Mouse (Mus musculus): ENCODE data around the gene Exoc3. TPM values are rescaled to one million over a fixed set of nuclear protein-coding genes. Genes with fewer than 3 reads are reported as not detected.
A peak's percentile ranks its signal among the peaks of the same experiment; 100 is the strongest.

Gene Exoc3
- polyA plus RNA-seq, 1 experiment from 2014 or later: 44.2 TPM

GRCm38 (mm10) chr13:74169446-74170164 lies 38.9 kb downstream of the Exoc3 start:
- peaks cover 22% of the 10 kb centered on the region for H3K36me3 ChIP-seq (ENCODE audit: insufficient read depth, low read length)
- H3K27ac ChIP-seq (ENCODE audit: low read length): no peak overlapping the region
- H3K4me3 ChIP-seq (ENCODE audit: low read depth, low read length): no peak overlapping the region

GRCm38 (mm10) chr13:74167492-74167891 lies 41.0 kb downstream of the Exoc3 start:
- 78% methylated on average over 2 of the region's 2 CpGs for WGBS
- no peaks in the 10 kb centered on the region for H3K27me3 ChIP-seq (replicated peaks; ENCODE audit: insufficient read depth, low read length)
- no peak for TF ChIP-seq EP300 (IDR thresholded peaks at IDR 0.05)
- ATAC-seq (peak; percentile 34), DNase-seq (ENCODE audit: low spot score) (no peak)
- H3K36me3 ChIP-seq (ENCODE audit: insufficient read depth, low read length): peaks cover 12% of the 10 kb centered on the region
- no peak overlapping the region for H3K4me2 ChIP-seq (replicated peaks; ENCODE audit: low read depth, low read length)
- H3K4me3 ChIP-seq (ENCODE audit: low read depth, low read length): no peak overlapping the region
- no peaks in the 10 kb centered on the region for H3K9me3 ChIP-seq (ENCODE audit: low read length)
- H3K9ac ChIP-seq (replicated peaks; ENCODE audit: low read depth): no peak overlapping the region
- H3K4me1 ChIP-seq (ENCODE audit: insufficient read depth, low read depth, low read length): no peaks in the 10 kb centered on the region
- no peak overlapping the region for H3K27ac ChIP-seq (ENCODE audit: low read length)

More at GRCm38 (mm10) chr13:74169446-74170164, 38.9 kb downstream of the Exoc3 start:
- 83% methylated on average over 10 of the region's 10 CpGs for WGBS
- H3K27me3 ChIP-seq (replicated peaks; ENCODE audit: insufficient read depth, low read length): no peaks in the 10 kb centered on the region
- H3K9ac ChIP-seq (replicated peaks; ENCODE audit: low read depth): no peak overlapping the region
- no peak for ATAC-seq
- no peak overlapping the region for H3K4me2 ChIP-seq (replicated peaks; ENCODE audit: low read depth, low read length)
- no peak for DNase-seq (ENCODE audit: low spot score)
- H3K4me1 ChIP-seq (ENCODE audit: insufficient read depth, low read depth, low read length): no peaks in the 10 kb centered on the region
- no peaks in the 10 kb centered on the region for H3K9me3 ChIP-seq (ENCODE audit: low read length)
- TF ChIP-seq EP300 (IDR thresholded peaks at IDR 0.05): no peak
- TF ChIP-seq CTCF (IDR thresholded peaks at IDR 0.05): no peak

GRCm38 (mm10) chr13:74167057-74167413 lies 41.5 kb downstream of the Exoc3 start:
- Histone ChIP-seq H3K9ac (replicated peaks; ENCODE audit: low read depth) (0 out of 2 replicates have a peak overlapping the region, but pooled peaks have one; percentile 23), H3K4me3 (ENCODE audit: low read depth, low read length) (peak overlapping the region; percentile 45), H3K36me3 (ENCODE audit: insufficient read depth, low read length) (peaks cover 10% of the 10 kb centered on the region), H3K4me1 (ENCODE audit: insufficient read depth, low read depth, low read length) (no peaks in the 10 kb centered on the region), H3K9me3 (ENCODE audit: low read length) (no peaks in the 10 kb centered on the region), H3K4me2 (replicated peaks; ENCODE audit: low read depth, low read length) (peak overlapping the region; percentile 72), H3K27me3 (replicated peaks; ENCODE audit: insufficient read depth, low read length) (no peaks in the 10 kb centered on the region), H3K27ac (ENCODE audit: low read length) (no peak overlapping the region)
- DNase-seq (ENCODE audit: low spot score): no peak
- ATAC-seq: peak; percentile 44
- TF ChIP-seq EP300 (IDR thresholded peaks at IDR 0.05): no peak
- no peak for TF ChIP-seq CTCF (IDR thresholded peaks at IDR 0.05)
- 3% methylated on average over 9 of the region's 9 CpGs for WGBS

DNA sequence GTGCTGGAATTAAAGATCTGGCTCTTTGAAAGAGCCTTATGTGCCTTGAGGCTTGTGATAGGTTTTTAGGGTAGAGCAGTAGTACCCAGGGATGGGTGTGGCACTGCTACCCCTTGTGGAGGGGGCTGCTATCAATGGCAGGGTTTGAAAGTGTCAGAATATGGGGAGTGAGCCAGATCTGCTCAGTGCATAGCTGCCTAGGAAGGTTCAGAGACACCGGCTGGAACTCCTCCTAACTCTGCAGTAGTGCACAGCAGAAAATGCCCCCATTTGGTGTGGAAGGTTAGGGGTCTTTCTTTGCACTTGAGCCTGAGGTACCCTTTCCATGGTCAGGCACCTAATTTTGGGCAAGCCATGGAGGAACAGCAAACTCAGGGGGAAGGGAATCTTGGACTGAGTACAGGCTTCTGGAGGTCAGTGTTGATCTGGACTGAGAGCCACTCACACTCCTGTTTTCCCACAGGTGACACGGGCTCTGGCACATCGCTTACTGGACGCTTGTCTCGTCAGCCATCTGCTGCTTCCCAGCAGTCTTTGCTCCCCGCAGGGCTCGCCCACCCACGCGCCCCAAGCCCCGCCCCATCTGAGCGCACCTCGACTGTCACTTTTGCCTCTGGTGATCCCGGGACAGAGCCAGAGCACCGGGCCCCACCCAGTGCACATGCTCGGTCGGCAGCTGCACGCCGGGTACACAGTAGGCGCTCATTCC lies 42.0 kb downstream of the Exoc3 start:
- Histone ChIP-seq H3K9ac (replicated peaks; ENCODE audit: low read depth) (0 out of 2 replicates have a peak overlapping the region, but pooled peaks have one; percentile 23), H3K9me3 (ENCODE audit: low read length) (no peaks in the 10 kb centered on the region), H3K4me2 (replicated peaks; ENCODE audit: low read depth, low read length) (peak overlapping the region; percentile 72), H3K4me3 (ENCODE audit: low read depth, low read length) (peak overlapping the region; percentile 45), H3K4me1 (ENCODE audit: insufficient read depth, low read depth, low read length) (no peaks in the 10 kb centered on the region), H3K36me3 (ENCODE audit: insufficient read depth, low read length) (peaks cover 9% of the 10 kb centered on the region; the same call in 1 of the 2 replicates), H3K27ac (ENCODE audit: low read length) (no peak overlapping the region), H3K27me3 (replicated peaks; ENCODE audit: insufficient read depth, low read length) (no peaks in the 10 kb centered on the region)
- TF ChIP-seq CTCF (IDR thresholded peaks at IDR 0.05) (no peak), EP300 (IDR thresholded peaks at IDR 0.05) (no peak)
- DNase-seq (ENCODE audit: low spot score) (peak; percentile 11), ATAC-seq (peak; percentile 64)
- WGBS: 8% methylated on average over 19 of the region's 19 CpGs

- H3K27me3 ChIP-seq (replicated peaks; ENCODE audit: insufficient read depth, low read length): no peaks in the 10 kb centered on the region
- TF ChIP-seq EP300 (IDR thresholded peaks at IDR 0.05): no peak
- TF ChIP-seq CTCF (IDR thresholded peaks at IDR 0.05): no peak
- ATAC-seq: no peak
- H3K4me1 ChIP-seq (ENCODE audit: insufficient read depth, low read depth, low read length): no peaks in the 10 kb centered on the region
- no peak overlapping the region for H3K9ac ChIP-seq (replicated peaks; ENCODE audit: low read depth)
- no peak for DNase-seq (ENCODE audit: low spot score)
- no peak overlapping the region for H3K27ac ChIP-seq (ENCODE audit: low read length)
- H3K36me3 ChIP-seq (ENCODE audit: insufficient read depth, low read length): no peaks in the 10 kb centered on the region
- H3K9me3 ChIP-seq (ENCODE audit: low read length): no peaks in the 10 kb centered on the region
- WGBS: 77% methylated on average over 2 of the region's 2 CpGs
- H3K4me3 ChIP-seq (ENCODE audit: low read depth, low read length): no peak overlapping the region
- H3K4me2 ChIP-seq (replicated peaks; ENCODE audit: low read depth, low read length): no peak overlapping the region
These were observed 61.2 kb downstream of the Exoc3 start for GRCm38 (mm10) chr13:74147327-74147726.

DNA sequence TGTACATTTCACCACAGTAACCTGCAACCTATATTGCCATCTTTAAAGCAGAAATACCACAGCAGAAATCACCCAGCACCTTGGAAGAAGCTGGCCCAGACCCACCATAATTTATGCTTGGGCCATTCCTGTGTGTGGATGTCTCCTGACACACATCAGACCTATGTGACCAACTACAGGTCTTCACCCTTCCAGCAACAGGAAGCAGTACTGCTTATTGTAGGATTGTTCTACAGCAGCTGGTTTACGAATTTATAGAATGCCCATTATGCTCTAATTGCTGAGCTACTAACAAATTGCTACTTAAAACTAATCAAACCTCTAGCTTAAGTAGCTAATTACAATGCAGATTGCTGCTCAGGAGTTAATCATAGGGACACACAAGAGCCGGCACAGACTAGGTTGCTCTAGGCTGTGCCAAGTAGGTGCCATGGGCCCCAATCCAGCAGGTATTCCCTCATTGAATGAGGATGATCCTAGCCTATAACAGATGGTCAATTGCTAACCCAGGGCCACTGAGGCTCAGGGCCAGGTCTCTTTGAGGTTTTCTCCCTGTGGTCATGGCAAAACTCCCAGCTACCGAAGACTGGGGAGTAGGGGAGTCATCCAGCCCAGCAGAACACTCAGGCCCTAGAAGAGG lies 62.4 kb downstream of the Exoc3 start:
- no peak overlapping the region for H3K4me2 ChIP-seq (replicated peaks; ENCODE audit: low read depth, low read length)
- no peaks in the 10 kb centered on the region for H3K9me3 ChIP-seq (ENCODE audit: low read length)
- H3K4me1 ChIP-seq (ENCODE audit: insufficient read depth, low read depth, low read length): no peaks in the 10 kb centered on the region
- H3K9ac ChIP-seq (replicated peaks; ENCODE audit: low read depth): no peak overlapping the region
- H3K4me3 ChIP-seq (ENCODE audit: low read depth, low read length): no peak overlapping the region
- TF ChIP-seq EP300 (IDR thresholded peaks at IDR 0.05): no peak
- TF ChIP-seq CTCF (IDR thresholded peaks at IDR 0.05): no peak
- H3K36me3 ChIP-seq (ENCODE audit: insufficient read depth, low read length): no peaks in the 10 kb centered on the region
- no peak overlapping the region for H3K27ac ChIP-seq (ENCODE audit: low read length)
- 87% methylated on average over 3 of the region's 3 CpGs for WGBS
- ATAC-seq (no peak), DNase-seq (ENCODE audit: low spot score) (no peak)
- H3K27me3 ChIP-seq (replicated peaks; ENCODE audit: insufficient read depth, low read length): no peaks in the 10 kb centered on the region

Measured in lung, postnatal 0 days (tissue).